Mouse (Mus musculus): Measurements from ENCODE around the gene Stoml1.

DNA sequence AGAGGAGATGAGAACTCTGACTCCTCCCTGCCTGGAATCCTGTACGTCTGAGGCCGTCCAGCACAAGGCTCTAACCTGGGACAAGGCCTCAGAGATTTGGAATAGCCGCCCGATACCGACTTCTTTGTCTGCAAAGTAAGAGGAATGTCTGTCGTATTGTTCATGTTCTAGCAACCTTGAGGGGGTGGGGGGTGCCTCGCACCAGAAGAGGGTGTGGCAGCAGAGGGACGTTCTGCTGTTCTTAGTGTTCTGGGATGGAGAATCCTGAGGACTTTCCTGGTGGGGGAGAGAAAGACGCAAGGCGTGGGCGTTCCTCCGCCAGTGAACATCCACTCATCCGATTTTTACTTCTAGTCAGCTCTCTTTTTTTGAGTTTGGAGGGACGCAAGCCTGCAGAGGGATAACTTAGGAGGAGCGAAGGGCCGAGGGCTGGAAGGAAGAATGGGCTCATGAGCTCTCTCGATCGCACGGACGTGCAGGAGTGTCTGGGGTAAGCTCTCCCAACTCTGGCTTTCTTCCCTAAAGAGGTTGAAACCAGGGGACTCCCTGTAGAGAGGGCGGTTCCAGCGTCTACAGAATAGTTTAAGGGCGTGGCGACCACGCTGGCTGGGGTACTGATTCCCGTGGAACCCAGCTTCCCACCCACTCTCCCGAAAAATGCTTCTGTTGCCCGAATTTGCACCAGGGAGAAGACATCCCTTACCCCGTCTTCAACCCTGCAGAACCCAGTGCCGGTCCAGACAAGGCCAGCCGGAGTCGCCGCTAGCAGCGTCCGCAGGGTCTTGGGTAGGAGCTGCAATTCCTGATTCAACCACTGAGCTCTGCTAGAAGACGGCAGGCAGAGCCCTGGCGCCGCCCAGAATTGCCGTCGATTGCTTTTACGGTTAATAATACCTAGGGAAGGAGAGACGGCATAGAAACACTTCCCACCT lies 49.2 kb upstream of the Stoml1 start, which contains the start of the genes Islr and Islr2:
- 0 out of 2 replicates have a peak, but pooled peaks have one; percentile 19 for TF ChIP-seq CTCF (IDR thresholded peaks at IDR 0.05; ENCODE audit: borderline replicate concordance, insufficient read depth, low read depth, low read length)
- no peak for TF ChIP-seq POLR2A (IDR thresholded peaks at IDR 0.05; ENCODE audit: borderline replicate concordance, insufficient read depth, low read length)
